Mouse (Mus musculus) kidney, embryonic 14.5 days (tissue): ENCODE data around the gene Rtkn2. TPM values are rescaled to one million over a fixed set of nuclear protein-coding genes. Genes with fewer than 3 reads are reported as not detected.

ENCODE experiments used
- ATAC-seq: fragments of 200-750 bp; cut with Nextera tagmentation; 2 replicates; pipeline ENCODE4 v1.8.0; 2017; ENCODE audit warnings: moderate number of reproducible peaks, mild to moderate bottlenecking, moderate TSS enrichment, moderate library complexity; ENCODE audit not compliant: low FRiP score, low TSS enrichment
- H3K27ac ChIP-seq: fragments of 300-500 bp; sonication (generic); 2 replicates; pipeline ENCODE4 v1.5.1; 2014; ENCODE audit warnings: low read depth, mild to moderate bottlenecking, low read length, moderate library complexity, mixed read lengths
- H3K27me3 ChIP-seq: fragments of 300-500 bp; sonication (generic); 2 replicates; pipeline ENCODE4 v1.6.1; 2014; ENCODE audit warnings: mild to moderate bottlenecking, low read length; ENCODE audit not compliant: control insufficient read depth, insufficient read depth
- H3K36me3 ChIP-seq: fragments of 300-500 bp; sonication (generic); 2 replicates; pipeline ENCODE4 v1.6.1; 2014; ENCODE audit warnings: low read length, mixed read lengths; ENCODE audit not compliant: control insufficient read depth, insufficient read depth
- H3K4me1 ChIP-seq: fragments of 300-500 bp; sonication (generic); 2 replicates; pipeline ENCODE4 v1.6.1; 2014; ENCODE audit warnings: low read length, mixed read lengths; ENCODE audit not compliant: control insufficient read depth, insufficient read depth
- H3K4me2 ChIP-seq: fragments of 300-500 bp; sonication (generic); replicated peaks from 2 replicates; pipeline ENCODE4 v1.6.1; 2014; ENCODE audit warnings: low read depth, mild to moderate bottlenecking, low read length
- H3K4me3 ChIP-seq: fragments of 300-500 bp; sonication (generic); 2 replicates; pipeline ENCODE4 v1.5.1; 2014; ENCODE audit warnings: mild to moderate bottlenecking, low read length
- H3K9ac ChIP-seq: fragments of 300-500 bp; sonication (generic); 2 replicates; pipeline ENCODE4 v1.6.1; 2014; ENCODE audit warnings: low read depth, mild to moderate bottlenecking, low read length, moderate library complexity
- H3K9me3 ChIP-seq: fragments of 300-500 bp; sonication (generic); 2 replicates; pipeline ENCODE4 v1.6.1; 2016; ENCODE audit warnings: low read length; ENCODE audit not compliant: control insufficient read depth
- WGBS: fragments of 180-500 bp; shearing (Covaris S2); extraction: QIAGEN DNeasy Blood & Tissue Kit; methylation state at CpG from one replicate; pipeline ENCODE4 v1.1.7; 2014; 5-methylcytosine and 5-hydroxymethylcytosine counted together
- polyA plus RNA-seq: library from polyadenylated mRNA; unstranded; fragments of >200 nt; fragmentation: Nextera tagmentation; extraction: Ambion mirVana; gene quantifications from 2 replicates; pipeline ENCODE4 v1.2.1, GENCODE M21; 2014

Rtkn2 gene
- polyA plus RNA-seq, 1 experiment from 2014 or later = 11.5 TPM

- no peak overlapping the region for H3K9ac ChIP-seq
- no peak overlapping the region for H3K4me3 ChIP-seq
- H3K9me3 ChIP-seq = no peaks in the 10 kb centered on the region
- no peak overlapping the region for H3K27ac ChIP-seq
- no peaks in the 10 kb centered on the region for H3K27me3 ChIP-seq
- H3K4me2 ChIP-seq = no peak overlapping the region
- ATAC-seq = no peak
- no peaks in the 10 kb centered on the region for H3K4me1 ChIP-seq
- 90% methylated on average over 4 of the region's 4 CpGs for WGBS
- no peaks in the 10 kb centered on the region for H3K36me3 ChIP-seq
Observed at GRCm38 (mm10) chr10:68072626-68073025, 93.3 kb downstream of the Rtkn2 start.

GRCm38 (mm10) chr10:68074291-68074690, 94.9 kb downstream of the Rtkn2 start:
- H3K27me3 ChIP-seq = no peaks in the 10 kb centered on the region
- no peaks in the 10 kb centered on the region for H3K9me3 ChIP-seq
- no peaks in the 10 kb centered on the region for H3K36me3 ChIP-seq
- H3K4me1 ChIP-seq = no peaks in the 10 kb centered on the region
- WGBS = 82% methylated on average over 12 of the region's 12 CpGs
- no peak overlapping the region for H3K27ac ChIP-seq
- no peak overlapping the region for H3K9ac ChIP-seq
- no peak overlapping the region for H3K4me3 ChIP-seq
- no peak overlapping the region for H3K4me2 ChIP-seq
- no peak for ATAC-seq

- 96% methylated on average over 5 of the region's 5 CpGs for WGBS
Observed at GRCm38 (mm10) chr10:68075181-68075580, 95.8 kb downstream of the Rtkn2 start.

GRCm38 (mm10) chr10:68078708-68079107, 99.3 kb downstream of the Rtkn2 start:
- no peak for ATAC-seq
- Histone ChIP-seq H3K4me3 (no peak overlapping the region), H3K4me2 (no peak overlapping the region), H3K27me3 (no peaks in the 10 kb centered on the region), H3K36me3 (no peaks in the 10 kb centered on the region), H3K4me1 (no peaks in the 10 kb centered on the region), H3K9me3 (no peaks in the 10 kb centered on the region), H3K9ac (no peak overlapping the region), H3K27ac (no peak overlapping the region)
- 93% methylated on average over 3 of the region's 3 CpGs for WGBS

More at GRCm38 (mm10) chr10:68075181-68075580, 95.8 kb downstream of the Rtkn2 start:
- Histone ChIP-seq H3K36me3 (no peaks in the 10 kb centered on the region), H3K4me2 (no peak overlapping the region), H3K4me3 (no peak overlapping the region), H3K9me3 (no peaks in the 10 kb centered on the region), H3K4me1 (no peaks in the 10 kb centered on the region), H3K27ac (no peak overlapping the region), H3K27me3 (no peaks in the 10 kb centered on the region), H3K9ac (no peak overlapping the region)
- no peak for ATAC-seq

GRCm38 (mm10) chr10:68079910-68080670, 100.7 kb downstream of the Rtkn2 start:
- no peak overlapping the region for H3K27ac ChIP-seq
- H3K4me2 ChIP-seq = no peak overlapping the region
- H3K4me1 ChIP-seq = no peaks in the 10 kb centered on the region
- ATAC-seq = no peak
- no peaks in the 10 kb centered on the region for H3K36me3 ChIP-seq
- H3K9ac ChIP-seq = no peak overlapping the region
- H3K4me3 ChIP-seq = no peak overlapping the region
- no peaks in the 10 kb centered on the region for H3K9me3 ChIP-seq
- H3K27me3 ChIP-seq = no peaks in the 10 kb centered on the region
- 84% methylated on average over 10 of the region's 10 CpGs for WGBS

GRCm38 (mm10) chr10:68081712-68082111, 102.3 kb downstream of the Rtkn2 start:
- no peaks in the 10 kb centered on the region for H3K9me3 ChIP-seq
- no peaks in the 10 kb centered on the region for H3K4me1 ChIP-seq
- no peaks in the 10 kb centered on the region for H3K36me3 ChIP-seq
- WGBS = 65% methylated on average over 6 of the region's 6 CpGs
- H3K4me2 ChIP-seq = no peak overlapping the region
- H3K4me3 ChIP-seq = no peak overlapping the region
- no peaks in the 10 kb centered on the region for H3K27me3 ChIP-seq
- no peak overlapping the region for H3K9ac ChIP-seq
- no peak overlapping the region for H3K27ac ChIP-seq
- no peak for ATAC-seq

- 79% methylated on average over 4 of the region's 4 CpGs for WGBS
- no peak overlapping the region for H3K4me3 ChIP-seq
- no peak overlapping the region for H3K4me2 ChIP-seq
- ATAC-seq = no peak
- no peaks in the 10 kb centered on the region for H3K36me3 ChIP-seq
- H3K4me1 ChIP-seq = no peaks in the 10 kb centered on the region
- H3K9me3 ChIP-seq = no peaks in the 10 kb centered on the region
- no peaks in the 10 kb centered on the region for H3K27me3 ChIP-seq
- no peak overlapping the region for H3K27ac ChIP-seq
- no peak overlapping the region for H3K9ac ChIP-seq
Observed at GRCm38 (mm10) chr10:68085574-68085973, 106.2 kb downstream of the Rtkn2 start.

- 82% methylated on average over 4 of the region's 4 CpGs for WGBS
- Histone ChIP-seq H3K27ac (no peak overlapping the region), H3K36me3 (no peaks in the 10 kb centered on the region), H3K9ac (no peak overlapping the region), H3K4me2 (no peak overlapping the region), H3K4me1 (peaks cover 7% of the 10 kb centered on the region; the same call in 1 of the 2 replicates), H3K4me3 (no peak overlapping the region), H3K9me3 (no peaks in the 10 kb centered on the region), H3K27me3 (no peaks in the 10 kb centered on the region)
- no peak for ATAC-seq
Observed at GRCm38 (mm10) chr10:68086973-68087372, 107.6 kb downstream of the Rtkn2 start.

GRCm38 (mm10) chr10:68087722-68088121, 108.4 kb downstream of the Rtkn2 start:
- no peak for ATAC-seq

More at GRCm38 (mm10) chr10:68087722-68088121, 108.4 kb downstream of the Rtkn2 start:
- Histone ChIP-seq H3K9me3 (no peaks in the 10 kb centered on the region), H3K4me1 (peaks cover 7% of the 10 kb centered on the region; the same call in 1 of the 2 replicates), H3K4me3 (no peak overlapping the region), H3K27me3 (no peaks in the 10 kb centered on the region), H3K4me2 (no peak overlapping the region), H3K9ac (no peak overlapping the region), H3K36me3 (no peaks in the 10 kb centered on the region), H3K27ac (no peak overlapping the region)
- WGBS = 84% methylated on average over 3 of the region's 3 CpGs
